Mouse (Mus musculus): Measurements from ENCODE around the gene Gm5155.
"Not testable (repeated sequence)": the region's sequence is repeated elsewhere in the genome, so short reads cannot be mapped to it uniquely, and the experiment has no call there.

The Gm5155 gene

DNA sequence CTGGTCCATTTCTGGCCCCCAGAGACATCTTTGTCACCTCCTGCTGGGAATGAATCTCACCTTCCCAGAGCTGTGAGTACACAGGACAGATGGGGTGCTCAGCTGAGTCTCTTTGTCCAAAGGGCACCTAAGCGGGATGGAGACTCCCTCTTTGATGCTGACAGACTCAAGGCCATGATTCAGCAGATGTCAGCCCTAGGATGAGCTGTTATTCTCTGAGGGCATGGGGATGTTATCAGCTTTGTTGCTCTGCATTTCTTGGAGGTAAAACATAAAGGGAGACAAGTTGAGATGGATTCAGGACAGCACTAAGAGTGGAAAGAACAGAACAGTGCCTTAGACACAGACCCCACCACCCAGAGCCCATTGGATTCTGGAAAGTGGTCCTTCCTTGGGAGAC lies at the start of gene Gm5155:
Gm5155 (plus strand) TSS at position 301 of the 400 bp plus-strand sequence.
- DNase-seq = no peak

DNA sequence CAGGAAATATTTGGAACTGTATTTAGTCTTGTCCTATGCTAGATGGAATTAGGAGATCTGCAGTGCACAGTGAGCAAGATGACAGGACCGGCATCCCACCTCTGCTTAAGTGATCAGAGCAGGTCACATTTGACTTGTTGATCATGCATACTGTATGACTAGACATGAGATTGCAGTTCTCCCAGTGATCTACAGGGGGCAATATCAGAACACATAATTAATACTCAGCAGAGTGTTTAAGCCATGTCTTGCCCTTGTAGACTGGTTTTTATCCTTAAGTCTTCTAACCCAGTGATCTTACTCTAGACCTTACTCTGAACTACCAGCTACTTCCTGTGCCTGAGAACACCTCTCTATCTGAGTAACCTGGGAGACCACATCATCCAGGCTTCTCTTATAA lies 791 bp upstream of the Gm5155 start:
- DNase-seq = no peak

DNA sequence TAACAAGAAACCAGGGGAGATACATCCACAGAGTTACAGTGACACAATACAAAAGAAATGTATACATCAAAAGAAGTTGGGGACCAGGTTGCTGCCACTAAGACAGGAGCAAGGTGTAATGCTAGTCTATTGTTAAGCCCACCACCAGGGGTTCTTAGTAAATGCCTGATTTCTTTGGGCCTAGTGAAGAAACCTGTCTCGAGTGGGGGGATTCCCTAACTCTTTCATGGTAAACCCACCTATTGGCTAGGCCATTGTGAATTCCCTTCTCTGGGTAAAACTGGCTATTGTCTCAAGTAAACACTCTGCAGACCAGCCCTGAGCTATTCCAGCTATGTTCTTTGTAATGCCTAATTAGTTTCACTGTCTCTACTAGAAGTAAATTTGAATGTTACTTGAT lies 23.8 kb downstream of the Gm5155 start:
- not testable (repeated sequence) for DNase-seq

GRCm38 (mm10) chr7:17903146-17903915 lies 31.8 kb downstream of the Gm5155 start:
- no peak for DNase-seq
